Mouse (Mus musculus) liver, embryonic 11.5 days (tissue): Measurements from ENCODE around the gene Olfr1193. TPM values are rescaled to one million over a fixed set of nuclear protein-coding genes. Genes with fewer than 3 reads are reported as not detected.
"Not testable (repeated sequence)": the region's sequence is repeated elsewhere in the genome, so short reads cannot be mapped to it uniquely, and the experiment has no call there.

Experiments
- ATAC-seq: fragments of 200-750 bp; cut with Nextera tagmentation; replicated peaks from 2 replicates; pipeline ENCODE4 v1.8.0; 2017; ENCODE audit warnings: moderate number of reproducible peaks, mild to moderate bottlenecking, moderate TSS enrichment, moderate library complexity; ENCODE audit not compliant: low FRiP score
- DNase-seq: peaks from one replicate; pipeline ENCODE4 v3.0.0-alpha.2; 2017; ENCODE audit warnings: low spot score
- H3K27ac ChIP-seq: fragments of 300-500 bp; sonication (generic); 2 replicates; pipeline ENCODE4 v1.5.1; 2014; ENCODE audit warnings: mild to moderate bottlenecking, low read depth, low read length, control low read depth
- H3K27me3 ChIP-seq: fragments of 300-500 bp; sonication (generic); replicated peaks from 2 replicates; pipeline ENCODE4 v1.6.1; 2014; ENCODE audit warnings: low read length, mixed read lengths; ENCODE audit not compliant: control insufficient read depth, insufficient read depth
- H3K36me3 ChIP-seq: fragments of 300-500 bp; sonication (generic); 2 replicates; pipeline ENCODE4 v1.6.1; 2014; ENCODE audit warnings: mild to moderate bottlenecking, low read length, moderate library complexity, mixed read lengths; ENCODE audit not compliant: control insufficient read depth, insufficient read depth
- H3K4me1 ChIP-seq: fragments of 300-500 bp; sonication (generic); replicated peaks from 2 replicates; pipeline ENCODE4 v1.6.1; 2014; ENCODE audit warnings: low read length, mixed read lengths; ENCODE audit not compliant: control insufficient read depth, insufficient read depth
- H3K4me2 ChIP-seq: fragments of 300-500 bp; sonication (generic); 2 replicates; pipeline ENCODE4 v1.6.1; 2014; ENCODE audit warnings: mild to moderate bottlenecking, control low read depth, moderate library complexity
- H3K4me3 ChIP-seq: fragments of 300-500 bp; sonication (generic); 2 replicates; pipeline ENCODE4 v1.5.1; 2014; ENCODE audit warnings: low read depth, low read length, control low read depth
- H3K9ac ChIP-seq: fragments of 300-500 bp; sonication (generic); 2 replicates; pipeline ENCODE4 v1.6.1; 2014; ENCODE audit warnings: low read depth, low read length, control low read depth
- H3K9me3 ChIP-seq: fragments of 300-500 bp; sonication (generic); 2 replicates; pipeline ENCODE4 v1.6.1; 2016; ENCODE audit warnings: low read length, inconsistent platforms, mixed read lengths; ENCODE audit not compliant: control insufficient read depth
- WGBS: fragments of 180-500 bp; shearing (Covaris S2); extraction: QIAGEN DNeasy Blood & Tissue Kit; methylation state at CpG from one replicate; pipeline ENCODE4 v1.1.7; 2014; 5-methylcytosine and 5-hydroxymethylcytosine counted together
- polyA plus RNA-seq: library from polyadenylated mRNA; unstranded; fragments of >200 nt; fragmentation: Nextera tagmentation; extraction: Ambion mirVana; gene quantifications from 2 replicates; pipeline ENCODE4 v1.2.1, GENCODE M21; 2014

Gene Olfr1193
- polyA plus RNA-seq, result not detected in 2 replicates

DNA sequence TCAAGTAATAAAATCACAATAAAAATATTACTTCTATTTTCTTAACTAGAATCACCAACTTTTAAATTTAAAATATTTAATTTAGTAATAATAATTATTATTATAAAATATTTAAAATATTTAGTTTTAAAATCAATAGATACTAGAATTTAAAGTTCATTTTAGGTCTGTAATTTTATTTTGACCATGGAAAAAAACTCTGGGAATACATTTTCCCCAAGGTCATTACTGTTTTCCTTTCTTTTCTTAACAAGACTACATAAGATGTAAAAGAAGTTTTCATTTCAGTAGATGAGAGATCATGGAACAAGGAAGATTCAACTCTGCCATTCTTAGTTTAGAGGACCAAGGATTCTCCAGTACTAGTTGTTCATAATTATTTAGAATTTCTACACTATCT is at the start of gene Olfr1193:
TSS of gene Olfr1193 (plus strand) at position 301 of the 400 bp plus-strand sequence.
- H3K27ac ChIP-seq, H3K4me3 ChIP-seq, H3K4me2 ChIP-seq, H3K9me3 ChIP-seq, H3K27me3 ChIP-seq, H3K4me1 ChIP-seq, DNase-seq, H3K9ac ChIP-seq, H3K36me3 ChIP-seq, ATAC-seq: not testable (repeated sequence)

DNA sequence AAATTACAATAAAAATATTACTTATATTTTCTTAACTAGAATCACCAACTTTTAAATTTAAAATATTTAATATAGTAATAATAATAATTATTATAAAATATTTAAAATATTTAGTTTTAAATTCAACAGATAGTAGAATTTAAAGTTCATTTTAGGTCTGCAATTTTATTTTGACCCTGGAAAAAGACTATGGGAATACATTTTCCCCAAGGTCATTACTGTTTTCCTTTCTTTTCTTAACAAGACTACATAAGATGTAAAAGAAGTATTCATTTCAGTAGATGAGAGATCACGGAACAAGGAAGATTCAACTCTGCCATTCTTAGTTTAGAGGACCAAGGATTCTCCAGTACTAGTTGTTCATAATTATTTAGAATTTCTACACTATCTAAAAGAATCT is 35.2 kb upstream of the Olfr1193 start, which contains the start of gene Olfr1191-ps1:
TSS of gene Olfr1191-ps1 (plus strand) at position 301 of the 400 bp plus-strand sequence.
- H3K27me3 ChIP-seq, H3K27ac ChIP-seq, H3K36me3 ChIP-seq, H3K4me3 ChIP-seq, H3K4me1 ChIP-seq, H3K9me3 ChIP-seq, H3K4me2 ChIP-seq, ATAC-seq, H3K9ac ChIP-seq, DNase-seq: not testable (repeated sequence)
- WGBS, result 91% methylated on average over 1 of the region's 1 CpGs

DNA sequence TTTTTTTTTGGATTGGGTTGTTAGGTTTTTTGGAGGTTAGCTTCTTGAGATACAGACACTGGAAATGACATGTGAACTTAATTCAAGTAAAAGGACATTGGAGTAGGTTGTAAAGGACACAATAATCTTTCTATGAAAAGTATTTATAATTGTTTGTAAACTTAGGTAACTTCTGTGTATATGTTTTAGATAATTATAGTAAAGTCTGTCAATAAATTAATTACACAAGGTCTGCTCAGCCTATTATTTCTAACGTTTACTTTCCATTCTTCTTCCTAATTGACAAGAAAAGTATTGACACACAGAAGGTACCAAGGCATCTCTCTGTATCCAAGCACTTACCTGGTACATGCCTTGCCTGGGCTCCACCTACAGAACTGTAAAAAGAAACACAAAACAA is 27.2 kb upstream of the Olfr1193 start, which contains the start of gene Olfr1192-ps1:
TSS of gene Olfr1192-ps1 (plus strand) at position 301 of the 400 bp plus-strand sequence.
- Histone ChIP-seq H3K27ac (no peak within 1 kb of the TSS), H3K4me1 (no peaks in the 10 kb centered on the region), H3K27me3 (no peaks in the 10 kb centered on the region), H3K9ac (no peak within 1 kb of the TSS), H3K4me2 (no peak within 1 kb of the TSS), H3K4me3 (no peak within 1 kb of the TSS), H3K36me3 (no peaks in the 10 kb centered on the region), H3K9me3 (no peaks in the 10 kb centered on the region)
- WGBS, result 22% methylated on average over 1 of the region's 1 CpGs
- no peak for DNase-seq
- ATAC-seq, result no peak

DNA sequence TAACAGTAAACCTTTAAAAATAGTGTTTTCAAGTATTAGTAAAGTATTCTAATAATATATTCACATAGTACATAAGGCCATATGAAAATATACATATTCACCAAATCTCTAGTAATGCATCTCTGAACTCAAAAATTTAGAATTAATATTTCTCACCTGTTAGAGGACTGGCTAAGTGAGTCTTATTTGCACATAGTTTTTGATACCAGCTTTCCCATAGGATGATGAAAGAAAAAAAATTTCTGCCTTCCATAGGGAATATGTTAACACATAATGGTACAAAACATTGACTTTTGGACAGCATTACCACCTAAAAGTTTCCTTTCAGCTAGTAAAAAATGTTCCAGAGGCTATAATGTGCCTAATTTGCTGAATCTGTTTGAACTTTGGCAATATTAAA is 13.7 kb downstream of the Olfr1193 start, which contains the start of gene Olfr1195:
TSS of gene Olfr1195 (minus strand) at position 101 of the 400 bp plus-strand sequence.
- no peaks in the 10 kb centered on the region for H3K4me1 ChIP-seq
- no peak within 1 kb of the TSS for H3K9ac ChIP-seq
- H3K4me2 ChIP-seq, result no peak within 1 kb of the TSS
- no peaks in the 10 kb centered on the region for H3K27me3 ChIP-seq
- no peaks in the 10 kb centered on the region for H3K36me3 ChIP-seq
- DNase-seq, result no peak
- H3K9me3 ChIP-seq, result no peaks in the 10 kb centered on the region
- no peak within 1 kb of the TSS for H3K27ac ChIP-seq
- ATAC-seq, result no peak
- H3K4me3 ChIP-seq, result no peak within 1 kb of the TSS

DNA sequence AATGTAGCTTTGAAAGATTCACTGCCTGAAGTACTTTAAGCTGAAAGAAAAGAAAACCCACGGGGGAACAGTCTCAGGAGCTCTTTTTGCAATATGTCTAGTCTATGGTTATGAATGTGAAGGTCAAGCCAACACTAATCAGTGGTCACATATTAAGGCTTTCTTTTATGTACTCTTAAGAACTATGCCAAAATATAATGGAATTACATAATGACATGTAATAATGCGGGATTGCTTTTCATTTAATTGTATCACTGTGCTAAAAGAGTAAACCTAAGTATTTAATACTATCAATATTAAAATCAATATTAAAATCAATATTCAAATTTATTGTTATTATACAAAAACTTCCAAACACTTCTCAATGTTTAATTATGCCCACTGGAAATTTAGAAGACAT is 29.1 kb downstream of the Olfr1193 start, which contains the start of gene Olfr1196:
TSS of gene Olfr1196 (minus strand) at position 101 of the 400 bp plus-strand sequence.
- no peak for ATAC-seq

More for the DNA sequence above, 29.1 kb downstream of the Olfr1193 start, which contains the start of gene Olfr1196:
- H3K4me1 ChIP-seq, result no peaks in the 10 kb centered on the region
- H3K27ac ChIP-seq, result no peak within 1 kb of the TSS
- H3K27me3 ChIP-seq, result no peaks in the 10 kb centered on the region
- 74% methylated on average over 2 of the region's 2 CpGs for WGBS
- no peaks in the 10 kb centered on the region for H3K36me3 ChIP-seq
- no peak within 1 kb of the TSS for H3K4me3 ChIP-seq
- no peak within 1 kb of the TSS for H3K4me2 ChIP-seq
- no peaks in the 10 kb centered on the region for H3K9me3 ChIP-seq
- no peak for DNase-seq
- H3K9ac ChIP-seq, result no peak within 1 kb of the TSS

Other genes starting within 250 kb of the Olfr1193 start
- gene Olfr1181, start 249.5 kb upstream of the Olfr1193 start, polyA plus RNA-seq, result not detected in 2 replicates
- not detected in 2 replicates for gene Gm13757, start 226.5 kb upstream of the Olfr1193 start, polyA plus RNA-seq
- not detected in 2 replicates for gene Olfr1183, start 220.8 kb upstream of the Olfr1193 start, polyA plus RNA-seq
- not detected in 2 replicates for gene Olfr1184, start 192.0 kb upstream of the Olfr1193 start, polyA plus RNA-seq
- gene Olfr1185-ps1, start 182.3 kb upstream of the Olfr1193 start, polyA plus RNA-seq, result not detected in 2 replicates
- not detected in 2 replicates for gene Olfr1186, start 157.1 kb upstream of the Olfr1193 start, polyA plus RNA-seq
- gene Olfr1188, start 118.7 kb upstream of the Olfr1193 start, polyA plus RNA-seq, result not detected in 2 replicates
- not detected in 2 replicates for gene Olfr1189, start 89.2 kb upstream of the Olfr1193 start, polyA plus RNA-seq
- not detected in 2 replicates for gene Olfr1191-ps1, start 35.1 kb upstream of the Olfr1193 start, polyA plus RNA-seq
- gene Olfr1192-ps1, start 27.1 kb upstream of the Olfr1193 start, polyA plus RNA-seq, result not detected in 2 replicates
- not detected in 2 replicates for gene Olfr1195, start 13.6 kb downstream of the Olfr1193 start, polyA plus RNA-seq
- gene Olfr1196, start 29.0 kb downstream of the Olfr1193 start, polyA plus RNA-seq, result not detected in 2 replicates
- gene Olfr1197, start 56.7 kb downstream of the Olfr1193 start, polyA plus RNA-seq, result not detected in 2 replicates
- not detected in 2 replicates for gene Olfr1198, start 75.7 kb downstream of the Olfr1193 start, polyA plus RNA-seq
- gene Olfr1199, start 84.8 kb downstream of the Olfr1193 start, polyA plus RNA-seq, result not detected in 2 replicates
- gene Olfr1200, start 94.9 kb downstream of the Olfr1193 start, polyA plus RNA-seq, result not detected in 2 replicates
- gene Olfr1201, start 117.4 kb downstream of the Olfr1193 start, polyA plus RNA-seq, result not detected in 2 replicates
- gene Olfr1202, start 138.9 kb downstream of the Olfr1193 start, polyA plus RNA-seq, result not detected in 2 replicates
- gene Olfr1205, start 154.1 kb downstream of the Olfr1193 start, polyA plus RNA-seq, result not detected in 2 replicates
- not detected in 2 replicates for gene Olfr1204, start 173.7 kb downstream of the Olfr1193 start, polyA plus RNA-seq
- gene Olfr1206, start 187.6 kb downstream of the Olfr1193 start, polyA plus RNA-seq, result not detected in 2 replicates
- not detected in 2 replicates for gene Olfr1208, start 226.7 kb downstream of the Olfr1193 start, polyA plus RNA-seq
- gene Olfr1209, start 239.5 kb downstream of the Olfr1193 start, polyA plus RNA-seq, result not detected in 2 replicates